Mouse (Mus musculus) spleen, adult 2 months (tissue): ENCODE measurements at regions not wholly inside any gene's neighbourhood (a gene's known extent, or its start where the extent isn't known, plus 50 kb on each side); places are given as distances from the start of the nearest gene placed in this dataset.

Experiments
- DNase-seq, 2 experiments: peaks; one replicate each; pipeline versions ENCODE4 v3.0.0 to v3.0.0-alpha.2; 2012 to 2021; ENCODE audit warnings: low spot score in 2 of 2, low read depth in 1 of 2
- H3K27ac ChIP-seq: fragments of 200-500 bp; 2 replicates; pipeline ENCODE4 v1.5.1; 2012; ENCODE audit warnings: low read length, inconsistent platforms; ENCODE audit not compliant: insufficient read depth
- H3K27me3 ChIP-seq: fragments of 200-500 bp; 2 replicates; pipeline ENCODE4 v1.6.1; 2012; ENCODE audit warnings: mild to moderate bottlenecking, moderate library complexity, low read length, inconsistent platforms; ENCODE audit not compliant: control insufficient read depth, insufficient read depth
- H3K36me3 ChIP-seq: fragments of 200-500 bp; 2 replicates; pipeline ENCODE4 v1.6.1; 2012; ENCODE audit warnings: mild to moderate bottlenecking, low read length, inconsistent platforms; ENCODE audit not compliant: control insufficient read depth, insufficient read depth
- H3K4me1 ChIP-seq: fragments of 200-500 bp; 2 replicates; pipeline ENCODE4 v1.6.1; 2011; ENCODE audit warnings: inconsistent platforms; ENCODE audit not compliant: control insufficient read depth, insufficient read depth, insufficient read length
- H3K4me3 ChIP-seq: fragments of 200-500 bp; 2 replicates; pipeline ENCODE4 v1.5.1; 2011; ENCODE audit warnings: mild to moderate bottlenecking, inconsistent platforms; ENCODE audit not compliant: insufficient read depth, insufficient read length; ENCODE audit errors: extremely low read depth
- CTCF ChIP-seq: fragments of 200-500 bp; IDR thresholded peaks from 2 replicates; pipeline ENCODE4 v1.5.1; 2011; ENCODE audit warnings: mild to moderate bottlenecking, inconsistent platforms; ENCODE audit not compliant: insufficient read depth, insufficient read length, insufficient replicate concordance; ENCODE audit errors: extremely low read depth
- POLR2A ChIP-seq: fragments of 200-500 bp; IDR thresholded peaks from 2 replicates; pipeline ENCODE4 v1.6.1; 2011; ENCODE audit warnings: low read depth, low read length, inconsistent platforms
- WGBS: fragments of 180-500 bp; shearing (Covaris S2); methylation state at CpG from one replicate; pipeline ENCODE4 v1.1.7; 2018; 5-methylcytosine and 5-hydroxymethylcytosine counted together

DNA sequence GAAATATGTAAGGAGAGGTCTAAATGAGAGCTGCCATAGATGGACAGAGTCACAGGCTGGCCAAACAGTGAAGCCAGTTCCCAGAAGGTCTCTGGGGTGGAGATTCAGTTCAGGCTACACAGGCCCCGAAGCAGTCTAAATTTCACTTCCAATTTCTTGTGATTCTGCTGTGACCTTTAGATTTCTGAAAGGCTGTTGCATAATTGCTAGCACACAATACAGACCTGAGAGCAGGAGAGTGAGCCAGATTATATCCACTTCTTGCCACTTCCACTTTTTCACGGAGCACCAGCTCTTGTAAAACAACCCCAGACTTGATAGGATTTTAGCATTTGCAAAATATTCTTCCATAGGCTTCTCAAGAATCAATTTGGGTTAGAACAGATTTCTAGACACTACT lies 925.6 kb downstream of the Car8 start:
- H3K27ac ChIP-seq, result no peak overlapping the region
- H3K27me3 ChIP-seq, result no peaks in the 10 kb centered on the region; the same call in 1 of the 2 replicates
- H3K4me3 ChIP-seq, result no peak overlapping the region
- H3K36me3 ChIP-seq, result no peaks in the 10 kb centered on the region
- 29% methylated on average over 2 of the region's 2 CpGs for WGBS
- TF ChIP-seq POLR2A (no peak), CTCF (no peak)
- DNase-seq, result no peak
- H3K4me1 ChIP-seq, result no peaks in the 10 kb centered on the region

DNA sequence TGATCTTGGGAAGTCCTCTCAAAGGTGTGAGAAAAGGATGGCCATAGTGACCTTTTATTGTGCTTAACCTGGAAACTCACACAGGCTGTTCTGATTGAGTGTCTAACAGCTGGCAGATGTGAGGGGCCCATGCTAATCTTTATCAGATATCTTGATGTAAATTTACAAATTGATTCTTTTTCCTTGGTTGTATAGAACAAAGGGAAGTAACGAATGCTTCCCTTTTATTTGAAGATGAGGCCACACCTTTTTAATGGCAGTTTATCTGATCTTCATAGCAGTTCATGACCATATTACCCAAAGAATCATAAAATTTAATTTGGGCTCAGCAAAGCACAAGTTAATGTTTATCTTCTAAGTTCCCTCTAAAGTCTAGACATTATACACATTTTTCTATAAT lies 926.7 kb downstream of the Car8 start:
- 80% methylated on average over 1 of the region's 1 CpGs for WGBS
- no peaks in the 10 kb centered on the region; the same call in 1 of the 2 replicates for H3K27me3 ChIP-seq

DNA sequence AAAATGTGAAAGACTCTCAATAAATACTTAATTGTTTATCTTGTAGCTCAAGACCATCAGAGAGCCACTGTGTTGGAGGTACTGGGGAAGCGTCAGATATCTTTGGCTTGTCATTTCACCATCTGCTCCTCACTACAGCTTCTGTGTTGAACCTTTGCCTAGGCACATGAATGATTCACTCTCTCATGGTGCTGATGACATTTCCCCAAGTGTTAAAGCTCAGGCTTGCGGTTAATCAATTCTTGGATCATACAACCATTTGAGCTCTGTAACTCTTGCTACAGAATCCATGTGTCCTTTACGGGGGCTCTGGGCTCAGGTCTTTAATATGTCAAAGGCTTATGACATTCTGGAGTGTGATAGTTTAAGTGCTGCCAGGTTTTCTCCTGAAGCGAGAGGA lies 969.8 kb downstream of the Car8 start:
- WGBS, result 96% methylated on average over 4 of the region's 4 CpGs

More for the DNA sequence above, 926.7 kb downstream of the Car8 start:
- no peak overlapping the region for H3K27ac ChIP-seq
- H3K4me1 ChIP-seq, result no peaks in the 10 kb centered on the region
- TF ChIP-seq CTCF, result no peak
- TF ChIP-seq POLR2A, result no peak
- no peak for DNase-seq
- no peaks in the 10 kb centered on the region for H3K36me3 ChIP-seq
- no peak overlapping the region for H3K4me3 ChIP-seq

DNA sequence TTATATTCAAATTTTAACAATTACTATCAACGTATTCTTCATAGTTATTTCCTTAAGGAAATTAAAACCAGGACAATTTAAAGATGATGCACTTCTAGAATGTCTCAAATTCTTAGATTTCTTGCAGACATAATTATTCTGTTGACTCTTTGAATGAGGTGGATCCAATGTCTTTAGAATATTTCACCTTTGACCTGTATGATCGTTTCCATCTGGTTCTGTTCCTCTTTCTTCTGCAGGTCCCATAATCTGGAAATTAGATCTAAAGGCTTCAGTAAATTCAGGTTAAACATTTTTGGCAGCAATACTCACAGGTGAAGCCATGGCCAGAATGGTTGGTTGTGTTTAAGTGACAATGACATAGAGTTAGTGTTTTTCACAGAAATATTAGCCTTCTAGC lies 982.4 kb downstream of the Car8 start:
- no peak for TF ChIP-seq CTCF
- no peak for TF ChIP-seq POLR2A
- no peak overlapping the region for H3K4me3 ChIP-seq
- no peak for DNase-seq
- no peaks in the 10 kb centered on the region for H3K27me3 ChIP-seq
- no peak overlapping the region for H3K27ac ChIP-seq
- H3K36me3 ChIP-seq, result no peaks in the 10 kb centered on the region
- no peaks in the 10 kb centered on the region for H3K4me1 ChIP-seq
- WGBS, result 85% methylated on average over 2 of the region's 2 CpGs

More for the DNA sequence above, 969.8 kb downstream of the Car8 start:
- TF ChIP-seq POLR2A (no peak), CTCF (no peak)
- Histone ChIP-seq H3K27ac (no peak overlapping the region), H3K27me3 (no peaks in the 10 kb centered on the region), H3K4me3 (no peak overlapping the region), H3K4me1 (no peaks in the 10 kb centered on the region), H3K36me3 (no peaks in the 10 kb centered on the region)
- DNase-seq, result no peak

DNA sequence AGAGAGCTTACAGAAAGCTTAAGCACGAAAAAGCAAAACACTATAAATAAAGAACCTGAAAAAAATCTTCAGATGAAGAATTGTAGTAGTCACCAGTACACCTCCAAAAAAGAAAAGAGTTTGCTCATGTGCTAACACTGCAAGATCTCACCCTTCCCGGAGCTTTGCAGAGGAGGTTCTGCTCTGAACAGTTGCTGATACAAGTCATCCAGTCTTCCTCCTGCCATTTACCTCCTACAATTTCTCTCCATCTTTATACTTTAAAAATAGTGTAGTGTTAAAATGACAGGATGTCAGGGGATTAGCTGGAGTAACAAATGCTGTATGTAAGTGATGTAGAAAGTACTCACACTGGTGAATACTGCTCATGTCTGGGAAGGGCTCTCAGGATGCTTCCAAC lies 985.2 kb downstream of the Car8 start:
- WGBS, result 86% methylated on average over 2 of the region's 2 CpGs
- TF ChIP-seq POLR2A (no peak), CTCF (no peak)
- DNase-seq, result no peak
- no peaks in the 10 kb centered on the region for H3K36me3 ChIP-seq
- no peak overlapping the region for H3K4me3 ChIP-seq
- no peaks in the 10 kb centered on the region for H3K27me3 ChIP-seq
- no peaks in the 10 kb centered on the region for H3K4me1 ChIP-seq
- H3K27ac ChIP-seq, result no peak overlapping the region

DNA sequence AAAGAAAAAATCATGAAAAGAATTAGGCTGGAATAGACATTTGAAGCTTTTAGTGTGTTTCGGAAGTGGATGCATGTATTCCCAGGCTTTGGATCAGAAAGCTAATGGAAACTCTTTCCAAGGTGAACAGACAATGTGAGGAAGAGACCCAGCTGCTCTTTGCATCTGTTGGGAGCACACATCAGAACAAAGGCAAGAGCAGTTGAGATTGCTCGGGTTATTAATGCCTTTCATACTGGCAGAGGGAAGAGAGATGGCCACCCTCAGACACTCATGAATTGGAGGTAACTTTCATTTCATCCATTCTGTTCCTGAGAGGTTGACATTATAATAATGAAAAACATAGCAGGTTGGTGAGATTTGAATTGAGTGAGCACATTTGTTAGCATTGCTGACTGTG lies 987.2 kb downstream of the Car8 start:
- 87% methylated on average over 2 of the region's 2 CpGs for WGBS
- DNase-seq, result no peak

DNA sequence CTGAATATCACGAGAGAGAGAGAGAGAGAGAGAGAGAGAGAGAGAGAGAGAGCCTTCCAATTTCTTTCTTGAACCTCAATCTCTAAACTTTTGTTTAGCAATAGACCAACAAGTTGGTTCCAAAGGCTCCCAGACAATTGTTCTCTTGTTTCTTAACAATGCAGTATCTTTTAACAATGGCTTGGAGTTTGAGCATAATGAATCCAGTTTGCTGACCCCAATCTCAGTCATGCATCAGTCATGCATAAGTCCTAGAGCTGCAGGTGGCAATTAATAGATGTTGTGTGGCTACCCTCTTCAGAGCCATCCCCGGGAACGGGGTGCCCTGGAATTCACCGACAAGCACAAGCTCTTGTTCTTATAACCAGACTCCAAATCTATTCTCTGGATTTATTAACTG lies 991.0 kb downstream of the Car8 start:
- Histone ChIP-seq H3K27ac (no peak overlapping the region), H3K4me3 (no peak overlapping the region), H3K27me3 (no peaks in the 10 kb centered on the region), H3K36me3 (no peaks in the 10 kb centered on the region), H3K4me1 (peaks cover 2% of the 10 kb centered on the region; the same call in 1 of the 2 replicates)
- TF ChIP-seq POLR2A (no peak), CTCF (no peak)
- DNase-seq, result no peak
- WGBS, result 86% methylated on average over 4 of the region's 4 CpGs

More for the DNA sequence above, 987.2 kb downstream of the Car8 start:
- Histone ChIP-seq H3K27me3 (no peaks in the 10 kb centered on the region), H3K4me1 (no peaks in the 10 kb centered on the region), H3K27ac (no peak overlapping the region), H3K4me3 (no peak overlapping the region), H3K36me3 (no peaks in the 10 kb centered on the region)
- TF ChIP-seq CTCF (no peak), POLR2A (no peak)
